Mouse (Mus musculus) liver, embryonic 14.5 days (tissue): ENCODE measurements around the gene Gga1.

ENCODE experiments used
- CTCF ChIP-seq: IDR thresholded peaks from 2 replicates; pipeline ENCODE4 v1.5.1; 2016; ENCODE audit warnings: antibody characterized with exemption, low read depth, control low read depth
- EP300 ChIP-seq: IDR thresholded peaks from 2 replicates; pipeline ENCODE4 v1.6.1; 2016; ENCODE audit warnings: antibody characterized with exemption, low read depth

DNA sequence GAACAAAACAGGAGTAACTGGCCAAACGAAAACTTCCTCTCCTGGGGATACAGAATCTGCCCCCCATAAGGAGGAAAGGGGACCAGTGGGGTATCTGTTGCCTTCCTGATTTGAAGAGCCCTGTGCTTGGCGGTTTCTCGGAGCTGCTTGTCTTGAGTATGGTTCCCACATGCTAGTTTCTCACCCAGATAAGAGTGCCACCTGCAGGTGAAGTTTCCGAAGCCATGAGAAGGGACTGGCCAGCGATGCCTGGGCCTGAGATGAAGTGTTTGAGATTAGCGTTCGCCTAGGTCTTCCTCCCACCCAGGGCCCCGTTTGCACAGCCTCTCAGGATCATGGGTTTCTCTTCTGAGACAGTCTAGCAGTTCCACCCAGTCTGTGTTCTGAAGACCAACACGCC lies 35.0 kb downstream of the Gga1 start:
- TF ChIP-seq EP300 = no peak
- peak; percentile 71 for TF ChIP-seq CTCF
